Mouse (Mus musculus): ENCODE data around the gene Arhgap20.

Gene Arhgap20

DNA sequence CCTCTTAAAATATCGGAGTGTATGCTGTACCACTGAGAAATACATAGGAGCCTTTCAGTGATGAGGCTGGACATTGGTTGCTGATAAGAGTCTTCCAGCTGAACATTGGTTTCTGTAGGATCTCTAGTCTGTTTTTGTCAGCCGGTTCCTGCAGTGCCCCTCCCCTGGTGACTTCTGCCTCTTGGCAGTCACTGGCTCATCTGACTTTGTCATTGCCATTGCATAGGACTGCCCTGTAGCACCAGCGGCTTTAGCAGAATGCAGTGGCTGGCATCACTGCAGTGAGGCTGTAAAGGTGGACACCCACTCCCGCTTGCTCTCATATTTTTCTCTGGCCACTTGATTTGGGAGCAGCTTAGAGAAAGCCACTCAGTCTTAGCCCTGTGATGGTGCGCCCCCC is 33.1 kb downstream of the Arhgap20 start:
- no peak for DNase-seq (ENCODE audit: low read depth, low spot score)

DNA sequence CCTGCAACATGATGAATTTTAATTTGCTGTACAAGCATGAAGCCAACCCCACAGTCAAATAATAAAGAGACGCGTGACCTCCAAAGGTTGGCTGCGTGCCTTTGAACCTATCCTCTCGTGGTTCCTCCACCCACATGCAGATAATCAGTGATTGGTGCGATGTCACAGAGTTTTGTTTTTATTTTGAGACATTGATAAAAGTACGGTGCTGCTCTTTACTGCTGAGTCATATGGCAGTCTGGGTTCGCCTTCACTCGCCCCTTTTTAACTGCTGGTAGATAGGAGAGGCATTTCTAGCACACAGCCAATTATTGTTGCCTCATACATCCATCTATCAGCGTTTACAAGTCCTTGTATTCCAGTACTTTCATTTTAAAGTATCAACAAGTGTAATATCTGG is 34.0 kb downstream of the Arhgap20 start:
- no peak for DNase-seq (ENCODE audit: low read depth, low spot score)

DNA sequence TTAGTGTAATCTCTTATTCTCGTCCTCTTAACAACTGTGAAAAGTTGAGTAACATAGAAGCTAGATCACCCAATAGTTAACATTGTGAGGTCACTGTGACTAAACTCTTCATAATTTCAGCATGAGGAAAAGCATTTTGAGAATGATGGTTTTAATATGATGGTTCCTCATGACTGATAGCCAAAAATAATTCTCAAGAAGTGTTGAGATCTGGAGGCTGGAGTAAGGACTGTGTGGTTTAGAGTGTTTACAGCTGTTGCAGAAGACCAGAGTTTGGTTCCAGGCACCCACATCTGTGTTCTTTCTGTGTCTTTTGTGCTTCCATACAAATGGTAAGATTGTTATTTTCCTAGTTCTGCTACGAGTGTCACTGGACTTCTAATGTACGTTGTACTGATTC is 42.1 kb downstream of the Arhgap20 start:
- DNase-seq (ENCODE audit: low read depth, low spot score): no peak

DNA sequence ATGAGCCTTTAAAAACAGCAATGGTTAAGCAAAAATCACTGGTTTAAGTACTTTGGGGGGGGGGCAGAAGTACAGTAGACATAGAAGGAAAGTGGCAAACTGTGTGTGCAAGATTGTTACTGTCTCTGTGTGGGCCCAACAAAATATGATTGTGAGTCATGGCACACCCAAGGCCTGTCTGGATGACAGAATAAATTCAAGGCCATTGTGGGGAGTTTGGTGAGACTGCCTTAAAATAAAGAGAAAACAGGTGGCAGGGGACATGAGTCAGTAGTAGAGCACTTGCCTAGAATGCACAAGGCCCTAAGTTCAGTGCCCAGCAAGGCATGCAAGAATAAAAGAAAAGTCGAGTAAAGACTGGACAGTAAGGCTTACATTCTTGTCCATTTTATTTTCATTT is 47.8 kb downstream of the Arhgap20 start:
- no peak for DNase-seq (ENCODE audit: low read depth, low spot score)

DNA sequence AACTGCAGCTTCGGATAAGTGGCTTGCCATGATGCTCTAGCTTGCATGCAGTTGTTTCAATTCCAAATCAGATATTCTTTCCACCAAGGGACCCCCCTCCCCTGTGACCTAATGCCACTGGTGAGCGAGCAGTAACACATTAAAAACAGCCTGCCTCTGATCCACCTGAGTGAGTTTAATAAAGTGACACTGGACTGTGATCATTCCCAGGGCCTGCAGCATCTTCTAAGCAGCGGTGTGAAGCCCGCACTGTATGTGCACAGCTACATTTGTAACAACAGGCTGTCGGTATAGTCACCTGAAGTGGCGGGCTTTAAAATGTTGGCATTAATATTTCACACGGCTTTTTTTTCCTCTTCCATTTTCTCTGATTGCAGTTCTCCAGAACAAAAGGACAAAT is 59.4 kb downstream of the Arhgap20 start:
- no peak for DNase-seq (ENCODE audit: low read depth, low spot score)

DNA sequence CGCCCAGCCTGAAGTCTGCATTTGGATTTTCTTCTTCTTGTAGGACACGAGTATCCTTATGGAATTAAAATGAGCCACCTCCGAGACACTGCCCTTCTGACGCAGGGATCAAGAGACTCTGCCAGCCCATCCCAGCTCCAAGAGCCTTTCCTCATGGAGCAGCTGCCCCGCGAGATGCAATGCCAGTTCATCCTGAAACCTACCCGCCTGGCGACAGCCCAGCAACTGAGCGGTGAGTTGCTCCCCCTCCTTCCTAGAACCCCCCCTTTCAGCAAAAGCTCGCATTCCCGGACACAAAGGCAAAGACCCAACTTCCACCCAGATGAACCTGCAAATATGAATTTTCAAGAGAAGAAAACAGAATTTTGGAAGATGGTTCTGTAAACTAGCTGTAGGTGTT is 66.5 kb downstream of the Arhgap20 start:
- DNase-seq (ENCODE audit: low read depth, low spot score): no peak

DNA sequence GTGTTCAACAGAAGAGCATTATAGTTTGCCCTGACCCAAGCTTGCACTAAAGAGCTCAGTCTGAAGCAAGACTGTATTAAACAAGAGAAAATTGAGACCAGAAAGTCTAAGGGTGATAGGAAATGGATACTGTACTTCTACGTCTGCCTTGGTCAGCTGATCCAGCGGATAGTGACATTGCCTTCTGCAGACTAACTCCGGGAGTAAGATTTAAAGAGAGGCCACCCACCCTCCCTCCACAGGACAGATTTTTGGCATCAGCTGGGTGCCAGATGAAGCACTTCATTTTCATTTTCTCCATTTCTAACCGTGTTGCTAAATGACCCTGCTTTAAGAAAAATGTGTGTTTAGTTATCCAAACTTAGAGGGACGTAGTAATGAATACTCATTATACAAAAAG is 67.2 kb downstream of the Arhgap20 start:
- no peak for DNase-seq (ENCODE audit: low read depth, low spot score)

DNA sequence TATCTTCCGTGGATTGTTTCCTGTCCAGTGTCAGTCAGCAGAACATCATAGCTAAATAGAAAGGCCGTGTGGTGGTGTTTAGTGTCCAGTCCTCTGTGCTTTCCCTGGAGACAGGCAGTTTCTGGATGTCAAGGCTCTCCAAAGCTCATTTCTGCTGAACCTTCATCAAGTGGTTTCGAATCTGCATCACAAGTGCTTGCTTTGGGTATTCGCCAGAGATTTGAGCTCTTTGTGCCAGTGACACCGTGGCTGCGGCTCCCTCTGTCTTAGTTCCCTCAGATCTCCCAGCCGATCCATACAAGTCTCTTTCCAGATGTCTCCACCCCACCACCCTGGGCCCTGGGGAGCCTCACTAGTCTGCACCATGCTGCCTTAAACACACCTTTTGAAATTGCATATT is 72.6 kb downstream of the Arhgap20 start:
- DNase-seq (ENCODE audit: low read depth, low spot score): no peak

DNA sequence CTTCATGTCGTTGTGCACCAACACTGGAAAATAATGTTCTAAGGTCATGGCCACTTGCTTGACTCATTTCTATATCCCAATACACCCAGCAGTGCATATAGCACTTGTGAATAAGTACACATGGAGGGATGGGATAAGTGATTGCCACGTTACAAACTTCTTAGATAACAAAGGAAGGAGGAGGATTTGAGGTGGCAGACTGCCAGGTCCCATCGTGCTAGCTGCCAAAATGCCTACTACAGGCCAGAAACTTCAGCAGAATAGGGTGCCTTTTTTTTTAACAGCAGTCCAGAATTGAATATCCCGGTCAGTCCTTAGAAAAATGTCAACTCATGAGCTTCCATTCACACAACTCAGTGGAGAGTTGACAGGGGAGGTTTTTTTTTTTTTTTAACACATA is 78.1 kb downstream of the Arhgap20 start:
- no peak for DNase-seq (ENCODE audit: low read depth, low spot score)

DNA sequence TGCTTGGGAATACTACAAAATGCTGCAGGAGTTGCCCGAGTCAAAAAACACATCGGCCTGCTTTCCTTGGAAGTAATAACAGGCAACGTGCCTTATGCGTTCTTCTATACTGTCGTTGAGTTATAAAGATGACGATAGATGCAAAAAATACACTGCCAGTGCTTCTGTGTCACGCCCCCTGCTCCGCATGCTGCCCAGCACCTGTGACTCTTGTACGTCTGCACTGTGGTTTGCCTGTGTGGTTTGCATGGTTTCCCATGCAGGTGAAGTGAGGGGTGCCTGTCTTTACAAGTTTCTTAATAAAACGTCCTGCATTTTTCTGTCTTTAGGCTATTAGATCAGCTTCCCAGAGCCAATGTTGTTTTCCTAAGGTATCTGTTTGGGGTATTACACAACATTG is 80.7 kb downstream of the Arhgap20 start:
- DNase-seq (ENCODE audit: low read depth, low spot score): no peak

DNA sequence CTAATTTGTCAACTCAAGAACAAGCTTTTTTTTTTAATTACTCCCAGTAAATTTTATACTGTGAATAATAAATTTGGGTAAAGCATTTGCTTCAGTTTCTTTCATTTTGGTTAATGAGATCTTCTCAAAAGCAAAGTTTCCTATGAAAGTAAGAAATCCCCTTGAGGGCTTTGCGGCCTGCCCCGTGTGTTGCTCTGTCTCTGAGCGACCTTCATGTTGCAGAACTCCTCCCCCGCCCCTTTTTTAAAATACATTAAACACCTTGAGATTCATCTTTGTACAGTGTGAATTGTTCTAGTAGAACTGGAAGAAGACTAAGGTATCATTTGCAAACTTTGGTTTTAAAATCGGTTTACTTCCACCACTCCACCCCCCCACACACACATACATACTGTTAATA is 88.6 kb downstream of the Arhgap20 start:
- no peak for DNase-seq (ENCODE audit: low read depth, low spot score)

DNA sequence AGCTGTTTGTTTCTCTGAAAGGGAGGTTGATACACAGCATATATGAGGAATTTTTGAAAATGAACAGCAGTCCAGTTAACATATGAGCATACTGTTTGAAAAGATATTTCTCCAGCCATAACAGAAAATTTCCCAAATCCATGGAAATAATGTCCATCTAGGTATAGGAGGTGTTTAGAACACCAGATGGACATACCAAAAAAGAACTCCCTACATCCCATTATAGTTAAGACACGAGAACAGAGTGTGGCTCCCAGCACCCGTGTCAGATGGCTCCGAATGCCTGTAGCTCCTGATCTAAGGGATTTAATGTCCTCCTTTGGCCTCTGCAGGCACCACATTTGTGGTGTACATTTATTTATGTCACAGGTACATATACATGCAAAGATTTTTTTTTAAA is 99.1 kb downstream of the Arhgap20 start:
- DNase-seq (ENCODE audit: low read depth, low spot score): peak; percentile 39

DNA sequence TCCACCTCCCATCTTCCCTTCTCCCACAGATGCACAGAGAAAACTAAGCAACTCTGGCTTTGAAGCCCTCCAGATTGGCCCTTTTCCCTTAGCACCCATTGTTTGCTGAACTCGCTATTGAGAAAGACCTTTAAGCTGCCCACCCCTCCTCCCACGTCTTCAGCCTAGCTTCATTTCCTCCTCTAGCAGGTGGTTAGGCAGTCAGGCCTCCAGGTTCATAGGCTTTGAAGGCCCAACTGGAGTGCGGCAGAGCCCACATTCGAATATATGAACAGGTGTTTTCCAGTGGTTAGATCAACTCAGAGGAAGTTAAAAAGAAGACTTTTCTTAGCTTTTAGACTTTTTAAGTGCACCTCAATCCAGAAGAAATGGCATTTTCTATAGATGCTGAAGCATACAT is 101.5 kb downstream of the Arhgap20 start:
- DNase-seq (ENCODE audit: low read depth, low spot score): no peak

DNA sequence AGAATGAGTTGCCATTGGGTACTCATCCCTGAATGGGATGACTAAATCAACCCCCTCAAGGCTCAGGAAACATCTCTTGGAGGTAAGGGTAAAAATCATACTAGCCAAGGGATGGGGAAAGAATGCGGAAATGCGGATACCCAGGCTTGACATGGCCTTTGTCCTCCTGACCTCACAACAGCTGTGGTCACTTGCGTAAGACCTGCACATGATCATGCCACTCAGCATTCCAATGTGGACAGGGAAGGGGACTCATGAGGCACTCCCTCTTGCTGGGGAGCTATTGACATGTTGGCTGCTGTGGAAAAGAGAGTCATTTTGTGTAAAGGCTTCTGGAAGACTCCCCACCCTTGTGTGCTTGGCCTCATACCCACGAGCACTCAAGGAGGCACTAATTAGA is 103.9 kb downstream of the Arhgap20 start:
- no peak for DNase-seq (ENCODE audit: low read depth, low spot score)

DNA sequence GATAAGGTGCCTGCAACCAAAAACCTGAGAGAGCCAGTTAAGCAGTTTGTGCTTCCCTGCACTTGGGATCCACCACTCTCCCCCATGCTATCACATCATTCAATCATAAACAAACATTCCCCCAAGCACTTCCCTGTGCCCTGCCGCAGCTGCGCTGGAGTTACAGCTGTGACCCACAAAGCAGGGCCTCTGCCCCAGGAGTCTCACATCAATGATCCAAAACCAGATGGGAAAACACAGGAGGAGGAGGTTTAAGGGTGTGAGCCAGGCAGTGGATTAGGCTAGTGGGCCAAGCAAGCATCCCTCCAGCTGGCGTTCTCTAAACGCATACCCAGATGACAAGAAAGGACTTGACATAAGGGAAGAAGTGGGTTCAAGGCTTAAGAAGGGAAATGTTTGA is 109.2 kb downstream of the Arhgap20 start:
- DNase-seq (ENCODE audit: low read depth, low spot score): no peak

DNA sequence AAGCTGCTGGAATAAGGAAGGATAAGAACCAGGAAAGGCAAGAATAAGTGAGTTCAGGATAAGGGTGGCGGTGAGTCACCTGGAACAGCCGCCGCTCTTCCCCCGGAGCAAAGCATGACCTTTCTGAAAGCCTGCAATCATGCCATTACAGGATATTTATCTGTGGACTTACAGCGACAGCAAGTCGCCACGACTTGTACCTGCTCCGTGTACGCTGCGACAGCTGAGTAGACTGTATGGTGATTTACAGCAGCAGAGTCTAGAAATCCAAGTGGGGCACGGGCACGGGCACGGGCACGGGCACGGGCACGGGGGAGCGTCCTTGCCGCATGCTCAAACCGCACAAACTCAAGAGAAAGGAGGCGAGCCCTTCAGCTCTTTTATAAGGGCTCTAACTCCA is 110.4 kb downstream of the Arhgap20 start:
- no peak for DNase-seq (ENCODE audit: low read depth, low spot score)

DNA sequence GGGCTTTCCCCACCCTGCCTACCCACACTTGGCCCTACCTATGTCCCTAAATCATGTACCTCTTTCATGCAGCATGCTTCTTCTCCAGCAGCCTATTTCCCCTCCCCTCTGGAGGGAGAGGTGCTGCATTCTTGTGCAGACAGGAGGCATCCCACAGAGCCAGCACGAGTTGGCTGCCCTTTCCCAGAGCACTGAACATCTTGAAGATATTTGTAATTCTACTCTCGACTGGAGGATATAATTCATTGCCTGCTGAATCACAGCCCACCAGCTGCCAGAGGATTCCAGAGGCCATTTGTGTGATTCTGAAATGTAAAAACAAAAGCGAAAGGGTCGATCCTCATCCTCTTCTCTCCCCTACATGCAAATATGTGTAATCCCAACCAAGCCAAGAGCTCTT is 116.2 kb downstream of the Arhgap20 start:
- no peak for DNase-seq (ENCODE audit: low read depth, low spot score)

DNA sequence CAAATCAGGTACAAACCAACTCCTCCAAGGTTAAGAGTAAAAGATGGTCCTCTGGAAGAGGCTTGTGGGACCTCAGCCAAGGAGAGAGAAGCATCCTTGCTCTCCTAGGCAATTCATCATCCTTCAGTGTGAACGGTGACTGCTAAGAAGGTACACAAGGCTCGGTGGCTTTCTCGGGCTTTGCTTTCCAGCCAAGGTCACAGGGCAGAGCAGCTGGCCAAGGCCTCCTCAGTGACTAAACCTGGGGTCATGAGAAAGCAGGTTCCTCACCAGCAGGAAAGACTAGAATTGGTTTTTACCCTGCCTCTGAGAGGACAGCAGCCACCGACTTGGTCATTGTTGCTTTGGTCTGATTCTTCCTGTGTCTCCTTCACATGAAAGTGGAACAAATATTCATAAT is 116.7 kb downstream of the Arhgap20 start:
- no peak for DNase-seq (ENCODE audit: low read depth, low spot score)

DNA sequence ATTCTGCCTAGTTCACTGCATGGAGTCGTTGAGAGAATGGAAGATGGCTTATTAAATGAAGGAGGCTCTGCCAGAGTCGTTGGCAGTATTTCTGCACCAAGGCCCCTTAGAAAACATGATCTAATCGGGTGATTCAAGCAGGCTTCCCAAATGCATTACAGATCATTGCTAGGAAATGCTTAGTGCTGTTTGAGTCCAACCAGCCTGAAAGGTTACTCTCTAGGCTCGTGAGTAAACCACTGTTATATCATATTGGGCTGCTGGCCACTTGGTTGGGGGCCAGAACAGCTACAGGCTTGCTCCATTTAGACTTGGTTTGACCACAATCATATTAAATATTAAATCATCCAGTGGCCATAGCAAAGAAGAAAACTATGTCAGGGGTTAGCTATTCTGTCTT is 118.2 kb downstream of the Arhgap20 start:
- DNase-seq (ENCODE audit: low read depth, low spot score): no peak

DNA sequence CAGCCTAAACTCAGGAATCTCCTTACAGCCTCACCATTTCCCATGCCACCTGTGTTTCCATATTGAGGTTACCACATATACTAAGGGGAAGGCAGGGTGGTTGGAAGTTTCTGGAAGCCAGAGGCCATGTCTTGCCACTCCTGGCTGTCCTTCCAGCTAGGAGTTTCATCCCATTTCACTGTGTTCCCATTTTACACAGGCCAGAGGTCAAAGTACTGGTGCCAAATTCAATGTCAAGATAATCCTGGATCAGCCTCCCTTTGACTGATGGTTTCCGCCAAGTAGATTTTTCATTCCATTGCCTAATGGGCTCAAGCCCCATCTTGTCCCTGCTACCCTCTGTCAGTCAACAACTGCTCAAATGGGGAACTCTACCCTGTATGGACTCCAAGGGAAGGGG is 127.8 kb downstream of the Arhgap20 start:
- DNase-seq (ENCODE audit: low read depth, low spot score): no peak
